Mouse (Mus musculus) intestine, postnatal 0 days (tissue): ENCODE data around the gene Tmem232. TPM values are rescaled to one million over a fixed set of nuclear protein-coding genes. Genes with fewer than 3 reads are reported as not detected.

Experiments
- microRNA-seq: library from miRNA; unstranded; fragments of <30 nt; microRNA quantifications from one replicate; pipeline ENCODE4, GENCODE M21; 2016
- polyA plus RNA-seq: library from polyadenylated mRNA; unstranded; fragments of >200 nt; fragmentation: Nextera tagmentation; extraction: Ambion mirVana; gene quantifications from 2 replicates; pipeline ENCODE4 v1.2.1, GENCODE M21; 2015

Tmem232 gene
- polyA plus RNA-seq, 1 experiment from 2014 or later = not detected

Small RNA genes lying within 50 kb of the gene (microRNA-seq; reads per million reads assigned to microRNA genes)
- not detected for gene Gm25731

Other genes starting within 250 kb of the Tmem232 start
- 290 and 292 TPM in 2 replicates for gene Vapa, start 72.8 kb upstream of the Tmem232 start, polyA plus RNA-seq
- not detected in 2 replicates for gene Txndc2, start 101.4 kb upstream of the Tmem232 start, polyA plus RNA-seq
- gene Rab31, start 232.0 kb upstream of the Tmem232 start, polyA plus RNA-seq = 28.0 and 30.5 TPM in 2 replicates
- 28.7 and 30.0 TPM in 2 replicates for gene Ppp4r1, start 241.8 kb upstream of the Tmem232 start, polyA plus RNA-seq